Mouse (Mus musculus) liver, postnatal 0 days (tissue): Measurements from ENCODE around the gene Gm20441.

Source experiments
- CTCF ChIP-seq: sonication (generic); IDR thresholded peaks from 2 replicates; pipeline ENCODE4 v1.5.1; 2016; ENCODE audit warnings: antibody characterized with exemption, low read depth
- EP300 ChIP-seq: IDR thresholded peaks from 2 replicates; pipeline ENCODE4 v1.6.1; 2016; ENCODE audit warnings: antibody characterized with exemption, low read depth, mild to moderate bottlenecking

DNA sequence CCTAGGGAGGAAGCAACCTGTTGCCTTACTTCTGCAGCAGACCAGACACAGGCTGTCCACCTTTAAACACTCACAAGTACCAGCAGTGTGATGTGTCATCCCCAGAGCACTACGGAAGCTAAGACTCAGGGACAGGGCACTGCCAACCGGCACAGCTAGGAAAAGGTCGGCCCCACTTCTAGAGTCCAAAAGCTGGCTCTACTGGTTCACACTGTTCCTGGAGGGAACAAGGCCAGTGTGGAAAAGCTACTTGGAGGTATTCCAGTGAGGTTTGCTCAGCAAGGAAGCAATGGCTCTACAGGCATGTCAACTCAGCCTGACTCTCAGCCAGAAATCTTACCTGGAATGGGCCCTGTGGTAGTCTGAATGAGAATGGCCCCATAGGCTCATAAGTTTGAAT lies 39.9 kb downstream of the Gm20441 start:
- no peak for TF ChIP-seq EP300
- no peak for TF ChIP-seq CTCF
